Mouse (Mus musculus): ENCODE results near the gene Tmeff1.

DNA sequence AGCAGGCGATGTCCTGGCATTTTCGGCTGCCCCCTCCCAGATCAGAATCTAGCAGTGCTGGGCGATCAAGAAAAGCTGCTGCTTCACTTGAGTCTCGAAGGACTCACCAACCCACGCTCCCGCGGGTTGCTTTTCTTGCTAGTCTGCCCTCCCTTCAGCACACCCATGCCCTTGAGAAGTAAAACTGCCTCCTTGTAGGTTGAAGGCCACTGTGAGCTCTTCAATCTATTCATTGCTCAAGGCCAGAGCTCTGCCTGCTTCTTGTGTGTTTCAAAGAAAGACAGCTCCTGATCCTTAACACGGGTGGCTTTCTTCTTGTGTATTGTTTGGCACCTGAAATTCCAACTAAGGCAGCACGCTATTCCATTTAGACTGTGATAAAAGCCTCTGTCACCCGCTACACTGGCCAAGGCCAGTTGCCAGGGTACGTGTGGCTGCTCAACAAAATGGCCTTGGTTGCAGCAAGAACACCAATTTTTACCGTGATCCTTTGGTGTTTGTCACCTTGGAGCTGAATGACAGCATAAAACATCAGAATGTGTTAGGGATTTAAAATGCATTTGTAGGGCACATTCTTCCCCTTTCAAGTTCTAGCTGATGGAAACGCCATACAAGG, 91.7 kb downstream of the Tmeff1 start:
- no peak for TF ChIP-seq ZNF384 (IDR thresholded peaks at IDR 0.05; ENCODE audit: low read depth, low read length)
- TF ChIP-seq ZC3H11A (IDR thresholded peaks at IDR 0.05; ENCODE audit: borderline replicate concordance, low read depth, low read length), result no peak
- no peak for TF ChIP-seq MAFK (IDR thresholded peaks at IDR 0.05; ENCODE audit: insufficient read depth, low read depth, low read length)
